28 mouse cellular contexts compared by ENCODE assay signal in genomic region chr9:15289251-15289650, GRCm38 (mm10). TPM values are rescaled to one million over a fixed set of nuclear protein-coding genes. Genes with fewer than 3 reads are reported as not detected.
A peak's percentile ranks its signal among the peaks of the same experiment; 100 is the strongest.
DNase-seq lines count a peak whose midpoint lies in the region; ATAC-seq lines count a peak whose summit lies in the region.
"Had no signal": no experiment of that assay in that cellular context is flagged by ENCODE, and none has a peak within 500 bp of the region (broad histone marks: within the 10 kb centered on the region; RNA-seq: fewer than 3 reads in every experiment).

No protein-coding gene starts in this region.

- ATAC-seq in liver, embryonic 16.5 days (ENCODE audit: low read depth) = peak; percentile 80
- ATAC-seq: forebrain, embryonic 13.5 days; midbrain, embryonic 16.5 days had no signal

- H3K27me3 ChIP-seq in liver, embryonic 16.5 days (ENCODE audit: control insufficient read depth, insufficient read depth, low read depth, low read length) = no peaks in the 10 kb centered on the region
- H3K27me3 ChIP-seq: CH12.LX; embryonic facial prominence, embryonic 13.5 days; forebrain, embryonic 13.5 days; hindbrain, embryonic 15.5 days; kidney, embryonic 15.5 days; limb, embryonic 12.5 days had no signal

- 15% methylated on average over 6 of the region's 6 CpGs for WGBS in liver, embryonic 16.5 days (ENCODE audit: insufficient replicate concordance)

- 0 out of 2 replicates have a peak overlapping the region, but pooled peaks have one; percentile 24 for H3K27ac ChIP-seq in liver, embryonic 16.5 days (ENCODE audit: low read length)
- H3K27ac ChIP-seq: embryonic facial prominence, embryonic 13.5 days; forebrain, embryonic 13.5 days; hindbrain, embryonic 15.5 days; kidney, embryonic 15.5 days; limb, embryonic 12.5 days; midbrain, embryonic 10.5 days had no signal

- no peak overlapping the region for H3K4me3 ChIP-seq in liver, embryonic 16.5 days (ENCODE audit: low read depth, low read length)
- H3K4me3 ChIP-seq: embryonic facial prominence, embryonic 13.5 days; erythroblast, embryonic 14.5 days; forebrain, embryonic 13.5 days; hindbrain, embryonic 15.5 days; kidney, embryonic 15.5 days; limb, embryonic 12.5 days; midbrain, embryonic 10.5 days; myocyte had no signal

- no peaks in the 10 kb centered on the region for H3K9me3 ChIP-seq in liver, embryonic 16.5 days (replicated peaks; ENCODE audit: control insufficient read depth, low read length)
- H3K9me3 ChIP-seq: embryonic facial prominence, embryonic 13.5 days; forebrain, embryonic 13.5 days; hindbrain, embryonic 15.5 days; kidney, embryonic 15.5 days; limb, embryonic 12.5 days; midbrain, embryonic 10.5 days had no signal

- peaks cover 5% of the 10 kb centered on the region; the same call in 1 of the 2 replicates for H3K36me3 ChIP-seq in liver, embryonic 16.5 days (ENCODE audit: control insufficient read depth, insufficient read depth)
- H3K36me3 ChIP-seq: limb, embryonic 12.5 days; midbrain, embryonic 10.5 days had no signal

- DNase-seq in 416B (ENCODE audit: low read depth) (peak; percentile 99), MEL-GATA-1-ER (ENCODE audit: extremely low read depth, low read depth) (peak; percentile 100), liver (peak; percentile 58)
- DNase-seq in embryo, embryonic 10 days (ENCODE audit: low spot score) = no peak
- no peak for DNase-seq in cerebellum, adult 18-20 months
- no peak for DNase-seq in gastrocnemius, postnatal 14 days
- DNase-seq in natural killer cell, adult 2 months (ENCODE audit: low spot score in 2 of 2) = no peak
- DNase-seq: adrenal gland, postnatal 10 days; B cell, adult 2 months; cerebellum, adult 11 months; cerebellum, postnatal 14 days; embryo, embryonic 11 days; heart, postnatal 36 days; kidney, postnatal 36 days; layer of hippocampus, postnatal 36 days; lung, adult 2 months; lung, postnatal 14 days had no signal

- peaks cover 19% of the 10 kb centered on the region for H3K4me1 ChIP-seq in liver, embryonic 16.5 days (ENCODE audit: control insufficient read depth, low read depth, low read length)
- H3K4me1 ChIP-seq: embryonic facial prominence, embryonic 13.5 days; forebrain, embryonic 13.5 days; hindbrain, embryonic 15.5 days; kidney, embryonic 15.5 days; limb, embryonic 12.5 days; midbrain, embryonic 10.5 days had no signal

- H3K9ac ChIP-seq in liver, embryonic 16.5 days (ENCODE audit: low read depth, low read length) = no peak overlapping the region
- H3K9ac ChIP-seq: embryonic facial prominence, embryonic 13.5 days; forebrain, embryonic 13.5 days; hindbrain, embryonic 15.5 days; kidney, embryonic 15.5 days; limb, embryonic 12.5 days had no signal

- intact Hi-C loops in gastrocnemius, postnatal 14 days (cut with DNase I; ENCODE audit: low total_unique reads) = no loop called here

- no peak overlapping the region for H3K4me2 ChIP-seq in liver, embryonic 16.5 days (ENCODE audit: low read depth, low read length)
- H3K4me2 ChIP-seq: embryonic facial prominence, embryonic 13.5 days; forebrain, embryonic 13.5 days; hindbrain, embryonic 15.5 days; kidney, embryonic 15.5 days; limb, embryonic 12.5 days had no signal

RNA-seq across cellular contexts. Expression of gene Med17, which starts 9.5 kb away (rescaled TPM):
- 12.4 and 13.4 TPM in 2 replicates for polyA plus RNA-seq in liver, embryonic 16.5 days (2015; fragmentation: Nextera tagmentation; extraction: Ambion mirVana)
- total RNA-seq in gastrocnemius, postnatal 14 days (2021) = 10 to 100 TPM; 11.0 to 12.2 TPM

RNA-seq across cellular contexts. Expression of gene Taf1d, which starts 16.8 kb away (rescaled TPM):
- 21.3 and 21.5 TPM in 2 replicates for polyA plus RNA-seq in liver, embryonic 16.5 days (2015; fragmentation: Nextera tagmentation; extraction: Ambion mirVana)
- 10 to 100 TPM; 48.3 to 55.4 TPM for total RNA-seq in gastrocnemius, postnatal 14 days (2021)

RNA-seq across cellular contexts. Expression of gene 4931406C07Rik, which starts 17.0 kb away (rescaled TPM):
- polyA plus RNA-seq in liver, embryonic 16.5 days (2015; fragmentation: Nextera tagmentation; extraction: Ambion mirVana) = 3.9 and 4.1 TPM in 2 replicates
- total RNA-seq in gastrocnemius, postnatal 14 days (2021) = 1 to 10 TPM; 5.9 to 6.7 TPM

RNA-seq across cellular contexts. Expression of gene Vstm5, which starts 50.4 kb away (rescaled TPM):
- 0.25 and 0.30 TPM in 2 replicates for polyA plus RNA-seq in liver, embryonic 16.5 days (2015; fragmentation: Nextera tagmentation; extraction: Ambion mirVana)
- under 1 TPM; 0.14 to 0.27 TPM for total RNA-seq in gastrocnemius, postnatal 14 days (2021)
- total RNA-seq: CH12.LX had no signal
- polyA plus RNA-seq: erythroblast, embryonic 14.5 days; myocyte had no signal

Comparison
In these comparisons a context has a peak if more than half of its experiments do, and no peak if none do; other contexts are left out.
1. DNase-seq: peak in 416B (single experiment), MEL-GATA-1-ER (single experiment) and liver (single experiment); none in embryo, embryonic 10 days (single experiment), cerebellum, adult 18-20 months (0 of 2), gastrocnemius, postnatal 14 days (single experiment) and natural killer cell, adult 2 months (0 of 2).